Mouse (Mus musculus): Measurements from ENCODE around the gene Leo1. TPM values are rescaled to one million over a fixed set of nuclear protein-coding genes. Genes with fewer than 3 reads are reported as not detected.
"Not testable (repeated sequence)": the region's sequence is repeated elsewhere in the genome, so short reads cannot be mapped to it uniquely, and the experiment has no call there.

The Leo1 gene
- total RNA-seq, 1 experiment, result 66.2 TPM

- H3K36me3 ChIP-seq (ENCODE audit: control insufficient read depth, insufficient read depth, low read length, poor library complexity, severe bottlenecking), result peaks cover 40% of the 10 kb centered on the region
- H3K4me1 ChIP-seq (ENCODE audit: control insufficient read depth in 2 of 2, insufficient read depth in 2 of 2, low read length in 2 of 2, poor library complexity in 1 of 2), result peaks cover 0 to 4% of the 10 kb centered on the region in 2 experiments; a peak in 2 of 4 replicates
- no peaks in the 10 kb centered on the region for H3K9me3 ChIP-seq (ENCODE audit: control insufficient read depth, insufficient read depth, low read depth, low read length)
- H3K9ac ChIP-seq (ENCODE audit: insufficient read depth, low read depth, low read length, poor library complexity, severe bottlenecking), result no peak overlapping the region
- no peak overlapping the region for H3K27ac ChIP-seq (ENCODE audit: insufficient read depth, low read depth, low read length, poor library complexity, severe bottlenecking)
- in situ Hi-C loops (cut with MboI; ENCODE audit: low sequenced_read_pairs in 2 of 2, unreplicated experiment in 2 of 2), result no loop called here
- no peak overlapping the region for H3K4me3 ChIP-seq (ENCODE audit: insufficient read depth in 1 of 2, low read depth in 1 of 2, low read length in 2 of 2, poor library complexity in 1 of 2, severe bottlenecking in 1 of 2)
- TF ChIP-seq ZNF384 (IDR thresholded peaks at IDR 0.05; ENCODE audit: low read depth, low read length), result no peak
- TF ChIP-seq HCFC1 (IDR thresholded peaks at IDR 0.05; ENCODE audit: borderline replicate concordance, insufficient read depth, low read length), result no peak
- DNase-seq (ENCODE audit: low read depth, low spot score), result no peak
These were observed 3.7 kb downstream of the Leo1 start for GRCm38 (mm10) chr9:75444981-75445380.

DNA sequence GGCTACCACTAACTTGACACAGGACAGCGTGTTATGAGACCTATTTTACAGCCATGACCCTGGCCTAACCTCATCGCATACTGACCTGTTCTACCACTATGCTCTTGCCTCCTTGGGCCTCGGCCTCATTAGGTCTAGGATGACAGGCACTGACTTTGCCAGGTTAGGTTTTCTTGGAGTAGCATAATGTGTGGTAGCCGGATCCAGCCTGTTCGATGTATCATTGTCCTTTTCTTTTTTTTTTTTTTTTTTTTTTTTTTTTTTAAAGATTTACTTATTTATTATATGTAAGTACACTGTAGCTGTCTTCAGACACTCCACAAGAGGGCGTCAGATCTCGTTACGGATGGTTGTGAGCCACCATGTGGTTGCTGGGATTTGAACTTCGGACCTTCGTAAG is 5.2 kb downstream of the Leo1 start:
- peak; percentile 90 for TF ChIP-seq ZNF384 (IDR thresholded peaks at IDR 0.05; ENCODE audit: low read depth, low read length)
- in situ Hi-C loops (cut with MboI; ENCODE audit: low sequenced_read_pairs in 2 of 2, unreplicated experiment in 2 of 2), result not testable (repeated sequence)

GRCm38 (mm10) chr9:75448021-75448420 is 6.7 kb downstream of the Leo1 start:
- no peak overlapping the region for H3K9ac ChIP-seq (ENCODE audit: insufficient read depth, low read depth, low read length, poor library complexity, severe bottlenecking)
- H3K36me3 ChIP-seq (ENCODE audit: control insufficient read depth, insufficient read depth, low read length, poor library complexity, severe bottlenecking), result peaks cover 41% of the 10 kb centered on the region
- in situ Hi-C loops (cut with MboI; ENCODE audit: low sequenced_read_pairs in 2 of 2, unreplicated experiment in 2 of 2), result no loop called here
- H3K9me3 ChIP-seq (ENCODE audit: control insufficient read depth, insufficient read depth, low read depth, low read length), result no peaks in the 10 kb centered on the region
- H3K4me1 ChIP-seq (ENCODE audit: control insufficient read depth in 2 of 2, insufficient read depth in 2 of 2, low read length in 2 of 2, poor library complexity in 1 of 2), result no peaks in the 10 kb centered on the region; a peak in 1 of 4 replicates
- TF ChIP-seq MAFK (IDR thresholded peaks at IDR 0.05; ENCODE audit: insufficient read depth, low read depth, low read length), result no peak
- no peak for TF ChIP-seq ZC3H11A (IDR thresholded peaks at IDR 0.05; ENCODE audit: borderline replicate concordance, low read depth, low read length)
- no peak for TF ChIP-seq ZNF384 (IDR thresholded peaks at IDR 0.05; ENCODE audit: low read depth, low read length)
- TF ChIP-seq CHD2 (IDR thresholded peaks at IDR 0.05; ENCODE audit: low read depth, low read length), result no peak
- TF ChIP-seq HCFC1 (IDR thresholded peaks at IDR 0.05; ENCODE audit: borderline replicate concordance, insufficient read depth, low read length), result no peak
- H3K4me3 ChIP-seq (ENCODE audit: insufficient read depth in 1 of 2, low read depth in 1 of 2, low read length in 2 of 2, poor library complexity in 1 of 2, severe bottlenecking in 1 of 2), result no peak overlapping the region
- no peak for DNase-seq (ENCODE audit: low read depth, low spot score)
- no peak overlapping the region for H3K27ac ChIP-seq (ENCODE audit: insufficient read depth, low read depth, low read length, poor library complexity, severe bottlenecking)

More for the DNA sequence above, 5.2 kb downstream of the Leo1 start:
- peaks cover 41% of the 10 kb centered on the region for H3K36me3 ChIP-seq (ENCODE audit: control insufficient read depth, insufficient read depth, low read length, poor library complexity, severe bottlenecking)
- H3K27ac ChIP-seq (ENCODE audit: insufficient read depth, low read depth, low read length, poor library complexity, severe bottlenecking); H3K4me3 ChIP-seq (ENCODE audit: insufficient read depth in 1 of 2, low read depth in 1 of 2, low read length in 2 of 2, poor library complexity in 1 of 2, severe bottlenecking in 1 of 2); H3K9me3 ChIP-seq (ENCODE audit: control insufficient read depth, insufficient read depth, low read depth, low read length); H3K9ac ChIP-seq (ENCODE audit: insufficient read depth, low read depth, low read length, poor library complexity, severe bottlenecking); DNase-seq (ENCODE audit: low read depth, low spot score); H3K4me1 ChIP-seq (ENCODE audit: control insufficient read depth in 2 of 2, insufficient read depth in 2 of 2, low read length in 2 of 2, poor library complexity in 1 of 2): not testable (repeated sequence)

GRCm38 (mm10) chr9:75453994-75454393 is 12.7 kb downstream of the Leo1 start:
- Histone ChIP-seq H3K36me3 (ENCODE audit: control insufficient read depth, insufficient read depth, low read length, poor library complexity, severe bottlenecking) (peaks cover 55% of the 10 kb centered on the region), H3K9me3 (ENCODE audit: control insufficient read depth, insufficient read depth, low read depth, low read length) (no peaks in the 10 kb centered on the region), H3K9ac (ENCODE audit: insufficient read depth, low read depth, low read length, poor library complexity, severe bottlenecking) (no peak overlapping the region), H3K27ac (ENCODE audit: insufficient read depth, low read depth, low read length, poor library complexity, severe bottlenecking) (no peak overlapping the region), H3K4me1 (ENCODE audit: control insufficient read depth in 2 of 2, insufficient read depth in 2 of 2, low read length in 2 of 2, poor library complexity in 1 of 2) (peaks cover 0 to 7% of the 10 kb centered on the region in 2 experiments; a peak in 2 of 4 replicates), H3K4me3 (ENCODE audit: insufficient read depth in 1 of 2, low read depth in 1 of 2, low read length in 2 of 2, poor library complexity in 1 of 2, severe bottlenecking in 1 of 2) (no peak overlapping the region)
- in situ Hi-C loops (cut with MboI; ENCODE audit: low sequenced_read_pairs in 2 of 2, unreplicated experiment in 2 of 2), result no loop called here
- no peak for TF ChIP-seq HCFC1 (IDR thresholded peaks at IDR 0.05; ENCODE audit: borderline replicate concordance, insufficient read depth, low read length)
- no peak for TF ChIP-seq ZC3H11A (IDR thresholded peaks at IDR 0.05; ENCODE audit: borderline replicate concordance, low read depth, low read length)
- TF ChIP-seq ZNF384 (IDR thresholded peaks at IDR 0.05; ENCODE audit: low read depth, low read length), result no peak
- no peak for TF ChIP-seq MAFK (IDR thresholded peaks at IDR 0.05; ENCODE audit: insufficient read depth, low read depth, low read length)
- no peak for TF ChIP-seq CHD2 (IDR thresholded peaks at IDR 0.05; ENCODE audit: low read depth, low read length)
- no peak for DNase-seq (ENCODE audit: low read depth, low spot score)

DNA sequence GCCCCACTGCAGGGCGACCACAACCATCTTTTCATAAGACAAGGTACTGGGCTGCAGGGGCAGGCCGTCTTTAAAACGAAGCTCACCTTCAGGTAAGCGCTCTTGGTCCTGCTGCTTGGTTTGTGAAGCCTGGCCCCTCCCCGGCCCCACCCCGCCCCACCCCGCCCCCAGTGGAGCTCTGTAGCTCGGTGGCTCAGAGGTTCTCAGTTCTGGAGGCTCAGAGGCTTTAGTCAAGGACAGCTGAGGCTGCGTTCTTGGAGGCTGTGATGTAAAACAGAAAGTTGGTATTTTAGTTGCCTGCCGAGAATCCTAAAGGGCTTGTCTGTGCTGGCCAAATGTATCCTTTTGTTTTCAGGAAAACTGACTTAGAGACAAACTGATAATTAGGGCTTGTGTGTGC is 14.4 kb downstream of the Leo1 start:
- in situ Hi-C loops (cut with MboI; ENCODE audit: low sequenced_read_pairs in 2 of 2, unreplicated experiment in 2 of 2), result no loop called here
- H3K27ac ChIP-seq (ENCODE audit: insufficient read depth, low read depth, low read length, poor library complexity, severe bottlenecking), result no peak overlapping the region; the same call in 1 of the 2 replicates
- no peaks in the 10 kb centered on the region for H3K9me3 ChIP-seq (ENCODE audit: control insufficient read depth, insufficient read depth, low read depth, low read length)
- H3K36me3 ChIP-seq (ENCODE audit: control insufficient read depth, insufficient read depth, low read length, poor library complexity, severe bottlenecking), result peaks cover 55% of the 10 kb centered on the region
- H3K4me3 ChIP-seq (ENCODE audit: insufficient read depth in 1 of 2, low read depth in 1 of 2, low read length in 2 of 2, poor library complexity in 1 of 2, severe bottlenecking in 1 of 2), result no peak overlapping the region
- TF ChIP-seq ZNF384 (IDR thresholded peaks at IDR 0.05; ENCODE audit: low read depth, low read length), result no peak
- TF ChIP-seq ZC3H11A (IDR thresholded peaks at IDR 0.05; ENCODE audit: borderline replicate concordance, low read depth, low read length), result no peak
- TF ChIP-seq MAFK (IDR thresholded peaks at IDR 0.05; ENCODE audit: insufficient read depth, low read depth, low read length), result no peak
- TF ChIP-seq HCFC1 (IDR thresholded peaks at IDR 0.05; ENCODE audit: borderline replicate concordance, insufficient read depth, low read length), result no peak
- no peak for TF ChIP-seq CHD2 (IDR thresholded peaks at IDR 0.05; ENCODE audit: low read depth, low read length)
- DNase-seq (ENCODE audit: low read depth, low spot score), result no peak
- peaks cover 0 to 7% of the 10 kb centered on the region in 2 experiments; a peak in 2 of 4 replicates for H3K4me1 ChIP-seq (ENCODE audit: control insufficient read depth in 2 of 2, insufficient read depth in 2 of 2, low read length in 2 of 2, poor library complexity in 1 of 2)
- no peak overlapping the region for H3K9ac ChIP-seq (ENCODE audit: insufficient read depth, low read depth, low read length, poor library complexity, severe bottlenecking)
